Mouse (Mus musculus): ENCODE results near the gene Fgr.

Gene Fgr

DNA sequence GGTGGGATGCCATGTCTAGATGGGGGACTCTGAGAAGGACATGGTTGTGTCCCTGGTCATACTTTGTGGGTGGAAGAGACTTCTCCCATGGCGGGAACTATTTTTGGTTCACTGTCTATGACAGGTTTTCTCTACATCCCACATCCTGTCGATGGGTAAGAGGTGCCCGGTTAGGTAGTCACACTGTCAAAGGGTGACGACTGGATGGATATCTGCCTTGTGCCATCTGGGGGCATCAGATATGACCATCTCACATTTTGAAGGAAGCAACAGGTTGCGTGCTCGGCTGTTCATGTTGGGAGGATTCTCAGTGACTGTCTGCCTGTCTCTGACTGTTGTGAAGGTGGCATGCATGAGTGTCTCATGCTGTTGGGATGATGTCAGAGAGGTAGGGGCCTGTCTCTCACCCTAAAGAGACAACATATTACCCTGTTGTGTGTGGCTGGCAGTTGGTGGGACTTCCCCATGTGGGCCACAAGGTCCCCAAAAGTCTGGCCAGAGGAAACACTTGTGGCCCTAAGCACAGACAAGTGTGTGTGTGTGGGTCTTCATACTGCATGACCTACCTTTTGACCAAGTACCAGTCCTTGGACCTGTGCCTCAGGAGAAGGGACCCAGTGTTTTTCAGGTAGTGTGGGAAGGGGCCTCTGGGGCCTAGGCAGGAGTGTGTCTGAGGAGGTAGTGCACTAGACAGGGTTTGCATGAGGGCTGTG lies 77.1 kb downstream of the Fgr start:
- no peak for DNase-seq (ENCODE audit: extremely low spot score)

DNA sequence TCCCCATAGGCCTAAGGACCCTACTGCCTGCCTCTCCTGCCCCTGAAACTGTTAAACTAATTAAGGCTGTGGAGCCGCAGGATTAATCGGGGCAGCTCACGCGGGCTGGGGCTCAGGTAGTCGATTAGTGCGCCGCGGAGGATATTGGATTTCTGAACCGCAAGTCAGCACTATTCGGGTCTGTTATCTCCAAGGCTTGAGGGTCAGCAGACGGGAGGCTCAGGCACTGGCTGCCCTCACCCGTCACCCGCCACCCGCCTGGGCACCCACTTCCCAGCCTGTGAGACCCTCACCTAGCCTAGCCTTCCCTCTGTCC lies 77.6 kb downstream of the Fgr start:
- no peak for DNase-seq (ENCODE audit: extremely low spot score)
